Mouse (Mus musculus) small intestine, adult 2 months (tissue): ENCODE measurements around the gene Agxt2.

Experiments
- CTCF ChIP-seq: fragments of 200-500 bp; IDR thresholded peaks from 2 replicates; pipeline ENCODE4 v1.5.1; 2012; ENCODE audit warnings: low read depth, mild to moderate bottlenecking, control low read depth, inconsistent platforms, low read length, moderate library complexity, mixed read lengths; ENCODE audit not compliant: insufficient replicate concordance, insufficient read length; ENCODE audit errors: extremely low read depth
- POLR2A ChIP-seq: fragments of 200-500 bp; IDR thresholded peaks from 2 replicates; pipeline ENCODE4 v1.6.1; 2012; ENCODE audit warnings: low read depth, mild to moderate bottlenecking, control low read depth, inconsistent platforms, low read length, moderate library complexity

- TF ChIP-seq CTCF (no peak), POLR2A (no peak)
Observed at GRCm38 (mm10) chr15:10330626-10331025, 27.7 kb upstream of the Agxt2 start.
